Mouse (Mus musculus) embryo, embryonic 9.5 days (tissue): ENCODE data around the gene Svbp.

Experiments used
- DNase-seq: peaks from one replicate; pipeline ENCODE4 v3.0.0-alpha.2; 2017; ENCODE audit errors: extremely low spot score

Gene Svbp

GRCm38 (mm10) chr4:119246688-119247225 lies 51.7 kb downstream of the Svbp start:
- DNase-seq, result no peak

GRCm38 (mm10) chr4:119247462-119248235 lies 52.5 kb downstream of the Svbp start:
- DNase-seq, result peak; percentile 71

- no peak for DNase-seq
Observed at GRCm38 (mm10) chr4:119248407-119248965, 53.4 kb downstream of the Svbp start.
